25 mouse cellular contexts compared by ENCODE assay signal in genomic region chr5:10149333-10149732, GRCm38 (mm10).
"Had no signal": no experiment of that assay in that cellular context is flagged by ENCODE, and none has a peak within 500 bp of the region (broad histone marks: within the 10 kb centered on the region; RNA-seq: fewer than 3 reads in every experiment).

No protein-coding gene starts in this region.

- H3K4me2 ChIP-seq: embryonic facial prominence, embryonic 12.5 days; embryonic facial prominence, embryonic 13.5 days; embryonic facial prominence, embryonic 15.5 days; forebrain, embryonic 12.5 days; forebrain, embryonic 13.5 days; forebrain, embryonic 15.5 days; heart, embryonic 11.5 days had no signal

- H3K4me3 ChIP-seq: embryonic facial prominence, embryonic 10.5 days; embryonic facial prominence, embryonic 12.5 days; embryonic facial prominence, embryonic 13.5 days; embryonic facial prominence, embryonic 15.5 days; erythroblast, embryonic 14.5 days; forebrain, embryonic 10.5 days; forebrain, embryonic 12.5 days; forebrain, embryonic 13.5 days; forebrain, embryonic 15.5 days; gastrocnemius, adult 2 months; heart, embryonic 10.5 days had no signal

- H3K4me1 ChIP-seq: embryonic facial prominence, embryonic 10.5 days; embryonic facial prominence, embryonic 12.5 days; embryonic facial prominence, embryonic 13.5 days; embryonic facial prominence, embryonic 15.5 days; forebrain, embryonic 10.5 days; forebrain, embryonic 12.5 days; forebrain, embryonic 13.5 days; forebrain, embryonic 15.5 days; heart, embryonic 10.5 days had no signal

- H3K27me3 ChIP-seq: embryonic facial prominence, embryonic 12.5 days; embryonic facial prominence, embryonic 13.5 days; embryonic facial prominence, embryonic 15.5 days; forebrain, embryonic 12.5 days; forebrain, embryonic 13.5 days; forebrain, embryonic 15.5 days had no signal

- H3K27ac ChIP-seq: embryonic facial prominence, embryonic 10.5 days; embryonic facial prominence, embryonic 12.5 days; embryonic facial prominence, embryonic 13.5 days; embryonic facial prominence, embryonic 15.5 days; forebrain, embryonic 10.5 days; forebrain, embryonic 12.5 days; forebrain, embryonic 13.5 days; forebrain, embryonic 15.5 days; gastrocnemius, adult 2 months; heart, embryonic 10.5 days had no signal

- H3K9ac ChIP-seq: embryonic facial prominence, embryonic 12.5 days; embryonic facial prominence, embryonic 13.5 days; embryonic facial prominence, embryonic 15.5 days; forebrain, embryonic 12.5 days; forebrain, embryonic 13.5 days; forebrain, embryonic 15.5 days; forebrain, postnatal 0 days had no signal

- H3K36me3 ChIP-seq: embryonic facial prominence, embryonic 10.5 days; embryonic facial prominence, embryonic 12.5 days; embryonic facial prominence, embryonic 13.5 days; embryonic facial prominence, embryonic 15.5 days; forebrain, embryonic 10.5 days; forebrain, embryonic 12.5 days; forebrain, embryonic 15.5 days; heart, embryonic 10.5 days had no signal

- DNase-seq: cerebellum, adult 9-10 months; cerebellum, adult 9-11 months; cerebellum, postnatal 10 days; cerebellum, postnatal 14 days; cerebellum, postnatal 25 days; cerebellum, postnatal 36 days; embryo, embryonic 11 days; forebrain, postnatal 0 days; gastrocnemius, adult 2 months; gastrocnemius, postnatal 10 days; gastrocnemius, postnatal 14 days; gastrocnemius, postnatal 25 days; gastrocnemius, postnatal 36 days; heart, adult 18-20 months had no signal

- H3K9me3 ChIP-seq: embryonic facial prominence, embryonic 10.5 days; embryonic facial prominence, embryonic 12.5 days; embryonic facial prominence, embryonic 13.5 days; embryonic facial prominence, embryonic 15.5 days; forebrain, embryonic 10.5 days; forebrain, embryonic 12.5 days; forebrain, embryonic 13.5 days; forebrain, embryonic 15.5 days; heart, embryonic 10.5 days had no signal
